Mouse (Mus musculus) kidney, postnatal 10 days (tissue): ENCODE results near the gene Klk15.

Experiments used
- DNase-seq: peaks from one replicate; pipeline ENCODE4 v3.0.0; 2021; ENCODE audit warnings: mixed read lengths

Gene Klk15

GRCm38 (mm10) chr7:43985657-43986056 is 52.1 kb downstream of the Klk15 start:
- no peak for DNase-seq
